Mouse (Mus musculus) forebrain, embryonic 13.5 days (tissue): ENCODE measurements around the gene Nampt. TPM values are rescaled to one million over a fixed set of nuclear protein-coding genes. Genes with fewer than 3 reads are reported as not detected.
A peak's percentile ranks its signal among the peaks of the same experiment; 100 is the strongest.

Source experiments
- ATAC-seq: fragments of 200-750 bp; cut with Nextera tagmentation; 2 replicates; pipeline ENCODE4 v1.8.0; 2017
- H3K27ac ChIP-seq: fragments of 300-500 bp; sonication (generic); 2 replicates; pipeline ENCODE4 v1.5.1; 2015; ENCODE audit warnings: inconsistent platforms, mild to moderate bottlenecking, moderate library complexity
- H3K27me3 ChIP-seq: fragments of 300-500 bp; sonication (generic); 2 replicates; pipeline ENCODE4 v1.6.1; 2015; ENCODE audit warnings: mild to moderate bottlenecking, inconsistent platforms
- H3K36me3 ChIP-seq: fragments of 300-500 bp; sonication (generic); 2 replicates; pipeline ENCODE4 v1.6.1; 2015; ENCODE audit warnings: mild to moderate bottlenecking, inconsistent platforms; ENCODE audit not compliant: poor library complexity, severe bottlenecking
- H3K4me1 ChIP-seq: fragments of 300-500 bp; sonication (generic); 2 replicates; pipeline ENCODE4 v1.6.1; 2015; ENCODE audit warnings: inconsistent platforms
- H3K4me2 ChIP-seq: fragments of 300-500 bp; sonication (generic); 2 replicates; pipeline ENCODE4 v1.6.1; 2015; ENCODE audit warnings: inconsistent platforms, mild to moderate bottlenecking, moderate library complexity
- H3K4me3 ChIP-seq: fragments of 300-500 bp; sonication (generic); 2 replicates; pipeline ENCODE4 v1.5.1; 2015; ENCODE audit warnings: mild to moderate bottlenecking, inconsistent platforms
- H3K9ac ChIP-seq: fragments of 300-500 bp; sonication (generic); 2 replicates; pipeline ENCODE4 v1.6.1; 2015; ENCODE audit warnings: mild to moderate bottlenecking, inconsistent platforms
- H3K9me3 ChIP-seq: fragments of 300-500 bp; sonication (generic); replicated peaks from 2 replicates; pipeline ENCODE4 v1.6.1; 2016; ENCODE audit warnings: inconsistent platforms
- WGBS: fragments of 180-500 bp; shearing (Covaris S2); methylation state at CpG from one replicate; pipeline ENCODE4 v1.1.7; 2015; 5-methylcytosine and 5-hydroxymethylcytosine counted together
- polyA plus RNA-seq: library from polyadenylated mRNA; unstranded; fragments of >200 nt; fragmentation: Nextera tagmentation; extraction: Ambion mirVana; gene quantifications from 2 replicates; pipeline ENCODE4 v1.2.1, GENCODE M21; 2015

Gene Nampt
- polyA plus RNA-seq: 28.2 and 31.5 TPM in 2 replicates

- ATAC-seq: peak; percentile 3
- H3K27ac ChIP-seq: peak within 1 kb of the TSS; percentile 97
- 5% methylated on average over 5 of the region's 5 CpGs for WGBS
Measured at GRCm38 (mm10) chr12:32819416-32819815, at the start of gene Nampt. Gene Nampt (plus strand): TSS chr12:32819545.

GRCm38 (mm10) chr12:32770766-32771165, 48.6 kb upstream of the Nampt start:
- no peak for ATAC-seq
- Histone ChIP-seq H3K4me2 (no peak overlapping the region), H3K9ac (no peak overlapping the region), H3K27ac (no peak overlapping the region), H3K4me1 (no peaks in the 10 kb centered on the region), H3K27me3 (no peaks in the 10 kb centered on the region), H3K36me3 (no peaks in the 10 kb centered on the region), H3K9me3 (no peaks in the 10 kb centered on the region), H3K4me3 (no peak overlapping the region)
- WGBS: 87% methylated on average over 4 of the region's 4 CpGs

More at GRCm38 (mm10) chr12:32819416-32819815, at the start of gene Nampt:
- Histone ChIP-seq H3K4me2 (peak within 1 kb of the TSS; percentile 80), H3K27me3 (no peaks in the 10 kb centered on the region), H3K9ac (peak within 1 kb of the TSS; percentile 87), H3K9me3 (no peaks in the 10 kb centered on the region), H3K36me3 (peaks cover 8% of the 10 kb centered on the region), H3K4me3 (peak within 1 kb of the TSS; percentile 78), H3K4me1 (peaks cover 12% of the 10 kb centered on the region)

GRCm38 (mm10) chr12:32774592-32774991, 44.8 kb upstream of the Nampt start:
- no peaks in the 10 kb centered on the region for H3K9me3 ChIP-seq
- WGBS: 83% methylated on average over 5 of the region's 5 CpGs
- H3K9ac ChIP-seq: no peak overlapping the region
- no peaks in the 10 kb centered on the region for H3K36me3 ChIP-seq
- no peaks in the 10 kb centered on the region for H3K4me1 ChIP-seq
- no peak overlapping the region for H3K4me2 ChIP-seq
- no peak overlapping the region for H3K4me3 ChIP-seq
- ATAC-seq: no peak
- H3K27me3 ChIP-seq: no peaks in the 10 kb centered on the region
- H3K27ac ChIP-seq: no peak overlapping the region

GRCm38 (mm10) chr12:32789092-32789491, 30.3 kb upstream of the Nampt start:
- ATAC-seq: no peak
- no peaks in the 10 kb centered on the region for H3K27me3 ChIP-seq
- H3K27ac ChIP-seq: no peak overlapping the region
- no peak overlapping the region for H3K9ac ChIP-seq
- H3K4me2 ChIP-seq: no peak overlapping the region
- no peaks in the 10 kb centered on the region for H3K9me3 ChIP-seq
- 82% methylated on average over 3 of the region's 3 CpGs for WGBS
- no peaks in the 10 kb centered on the region for H3K36me3 ChIP-seq
- H3K4me3 ChIP-seq: no peak overlapping the region
- H3K4me1 ChIP-seq: no peaks in the 10 kb centered on the region

- no peaks in the 10 kb centered on the region for H3K36me3 ChIP-seq
- H3K4me3 ChIP-seq: no peak overlapping the region
- 66% methylated on average over 8 of the region's 8 CpGs for WGBS
- no peak for ATAC-seq
- no peak overlapping the region for H3K27ac ChIP-seq
- no peaks in the 10 kb centered on the region for H3K4me1 ChIP-seq
- no peaks in the 10 kb centered on the region for H3K27me3 ChIP-seq
- H3K9me3 ChIP-seq: no peaks in the 10 kb centered on the region
- H3K4me2 ChIP-seq: no peak overlapping the region
- no peak overlapping the region for H3K9ac ChIP-seq
Measured at GRCm38 (mm10) chr12:32795765-32796471, 23.4 kb upstream of the Nampt start.

- Histone ChIP-seq H3K9me3 (no peaks in the 10 kb centered on the region), H3K4me3 (no peak overlapping the region), H3K27ac (no peak overlapping the region), H3K36me3 (no peaks in the 10 kb centered on the region), H3K4me1 (no peaks in the 10 kb centered on the region), H3K4me2 (no peak overlapping the region), H3K9ac (no peak overlapping the region), H3K27me3 (no peaks in the 10 kb centered on the region)
- ATAC-seq: no peak
- 48% methylated on average over 3 of the region's 3 CpGs for WGBS
Measured at GRCm38 (mm10) chr12:32797438-32797837, 21.9 kb upstream of the Nampt start.

- H3K36me3 ChIP-seq: no peaks in the 10 kb centered on the region
- H3K27ac ChIP-seq: no peak overlapping the region
- H3K9me3 ChIP-seq: no peaks in the 10 kb centered on the region
- WGBS: 74% methylated on average over 7 of the region's 7 CpGs
- H3K4me3 ChIP-seq: no peak overlapping the region
- no peaks in the 10 kb centered on the region for H3K4me1 ChIP-seq
- no peak for ATAC-seq
- H3K9ac ChIP-seq: no peak overlapping the region
- no peaks in the 10 kb centered on the region for H3K27me3 ChIP-seq
- no peak overlapping the region for H3K4me2 ChIP-seq
Measured at GRCm38 (mm10) chr12:32801078-32801477, 18.3 kb upstream of the Nampt start.

GRCm38 (mm10) chr12:32805559-32805958, 13.8 kb upstream of the Nampt start:
- H3K9me3 ChIP-seq: no peaks in the 10 kb centered on the region
- no peaks in the 10 kb centered on the region for H3K27me3 ChIP-seq
- WGBS: 81% methylated on average over 1 of the region's 1 CpGs
- no peak overlapping the region for H3K9ac ChIP-seq
- ATAC-seq: no peak
- H3K4me2 ChIP-seq: no peak overlapping the region
- no peak overlapping the region for H3K27ac ChIP-seq
- no peaks in the 10 kb centered on the region for H3K36me3 ChIP-seq
- no peak overlapping the region for H3K4me3 ChIP-seq
- no peaks in the 10 kb centered on the region for H3K4me1 ChIP-seq

- H3K36me3 ChIP-seq: peaks cover 8% of the 10 kb centered on the region
- peak overlapping the region; percentile 78 for H3K4me3 ChIP-seq
- peak overlapping the region; percentile 97 for H3K27ac ChIP-seq
- no peaks in the 10 kb centered on the region for H3K27me3 ChIP-seq
- H3K4me1 ChIP-seq: peaks cover 18% of the 10 kb centered on the region
- ATAC-seq: peak; percentile 95
- peak overlapping the region; percentile 80 for H3K4me2 ChIP-seq
- H3K9ac ChIP-seq: peak overlapping the region; percentile 87
- no peaks in the 10 kb centered on the region for H3K9me3 ChIP-seq
- under 1% methylated on average over 60 of the region's 80 CpGs for WGBS
Measured at GRCm38 (mm10) chr12:32819823-32820605, 669 bp downstream of the Nampt start.

GRCm38 (mm10) chr12:32820688-32821503, 1.6 kb downstream of the Nampt start:
- H3K27ac ChIP-seq: peak overlapping the region; percentile 97
- peak overlapping the region; percentile 87 for H3K9ac ChIP-seq
- 2% methylated on average over 27 of the region's 49 CpGs for WGBS

GRCm38 (mm10) chr12:32821504-32822011, 2.2 kb downstream of the Nampt start:
- no peak overlapping the region for H3K27ac ChIP-seq
- 42% methylated on average over 2 of the region's 2 CpGs for WGBS
- H3K4me1 ChIP-seq: peaks cover 18% of the 10 kb centered on the region
- no peak overlapping the region for H3K9ac ChIP-seq
- H3K27me3 ChIP-seq: no peaks in the 10 kb centered on the region
- ATAC-seq: no peak
- peaks cover 8% of the 10 kb centered on the region for H3K36me3 ChIP-seq
- peak overlapping the region; percentile 78 for H3K4me3 ChIP-seq
- H3K4me2 ChIP-seq: peak overlapping the region; percentile 80
- H3K9me3 ChIP-seq: no peaks in the 10 kb centered on the region

More at GRCm38 (mm10) chr12:32820688-32821503, 1.6 kb downstream of the Nampt start:
- peak; percentile 82 for ATAC-seq
- peaks cover 18% of the 10 kb centered on the region for H3K4me1 ChIP-seq
- H3K36me3 ChIP-seq: peaks cover 8% of the 10 kb centered on the region
- H3K27me3 ChIP-seq: no peaks in the 10 kb centered on the region
- H3K4me3 ChIP-seq: peak overlapping the region; percentile 78
- H3K9me3 ChIP-seq: no peaks in the 10 kb centered on the region
- H3K4me2 ChIP-seq: peak overlapping the region; percentile 80
